Mouse (Mus musculus) embryonic fibroblast, embryonic 13.5 days (primary cell): ENCODE results near the gene Ceacam1.

Experiments used
- CTCF ChIP-seq: IDR thresholded peaks from 2 replicates; pipeline ENCODE4 v1.5.1; 2011; ENCODE audit warnings: mild to moderate bottlenecking, control low read depth, low read length, moderate library complexity, borderline replicate concordance; ENCODE audit not compliant: insufficient read depth
- POLR2A ChIP-seq: IDR thresholded peaks from 2 replicates; pipeline ENCODE4 v1.6.1; 2011; ENCODE audit warnings: low read depth, mild to moderate bottlenecking, control low read depth, low read length, moderate library complexity

GRCm38 (mm10) chr7:25509925-25510324 is 32.5 kb upstream of the Ceacam1 start:
- no peak for TF ChIP-seq CTCF
- no peak for TF ChIP-seq POLR2A
